Mouse (Mus musculus) liver, postnatal 0 days (tissue): ENCODE results near the gene Acot1.

ENCODE experiments used
- CTCF ChIP-seq: sonication (generic); IDR thresholded peaks from 2 replicates; pipeline ENCODE4 v1.5.1; 2016; ENCODE audit warnings: antibody characterized with exemption, low read depth
- EP300 ChIP-seq: IDR thresholded peaks from 2 replicates; pipeline ENCODE4 v1.6.1; 2016; ENCODE audit warnings: antibody characterized with exemption, low read depth, mild to moderate bottlenecking

GRCm38 (mm10) chr12:84010201-84010600 lies 911 bp downstream of the Acot1 start:
- TF ChIP-seq CTCF = no peak
- no peak for TF ChIP-seq EP300
